Mouse (Mus musculus) liver, embryonic 14.5 days (tissue): ENCODE data around the gene Nr1i3.

Experiments
- CTCF ChIP-seq: IDR thresholded peaks from 2 replicates; pipeline ENCODE4 v1.5.1; 2016; ENCODE audit warnings: antibody characterized with exemption, low read depth, control low read depth
- EP300 ChIP-seq: IDR thresholded peaks from 2 replicates; pipeline ENCODE4 v1.6.1; 2016; ENCODE audit warnings: antibody characterized with exemption, low read depth

DNA sequence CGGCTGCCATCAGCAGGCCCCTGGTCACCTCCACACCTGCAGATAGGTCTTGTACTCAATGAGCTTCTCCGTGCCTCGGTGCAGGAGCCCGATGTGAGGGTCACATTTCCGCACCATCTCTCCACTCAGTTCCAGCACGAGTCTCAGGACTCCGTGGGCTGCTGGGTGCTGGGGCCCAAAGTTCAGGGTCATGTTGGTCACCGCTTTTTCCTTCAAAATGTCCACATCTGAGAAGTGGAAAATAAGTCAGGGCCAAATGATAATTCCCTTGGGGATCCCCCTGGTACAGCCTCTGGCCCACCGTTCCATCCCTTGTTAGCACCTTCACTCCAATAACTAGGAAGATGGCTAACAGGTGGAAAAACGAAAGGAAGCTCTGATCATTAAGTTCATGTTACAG, 27.1 kb downstream of the Nr1i3 start:
- TF ChIP-seq CTCF (no peak), EP300 (no peak)
